Mouse (Mus musculus) ovary, postnatal 36 days (tissue): ENCODE measurements around the gene Zfp365.

Experiments used
- DNase-seq: peaks from one replicate; pipeline ENCODE4 v3.0.0; 2022; ENCODE audit warnings: low spot score, mixed read lengths

The Zfp365 gene

GRCm38 (mm10) chr10:67841596-67841995 lies 70.9 kb downstream of the Zfp365 start:
- no peak for DNase-seq

- DNase-seq, result no peak
Observed at GRCm38 (mm10) chr10:67840735-67841134, 71.7 kb downstream of the Zfp365 start.

GRCm38 (mm10) chr10:67839156-67839555 lies 73.3 kb downstream of the Zfp365 start:
- no peak for DNase-seq

GRCm38 (mm10) chr10:67836426-67836825 lies 76.0 kb downstream of the Zfp365 start:
- no peak for DNase-seq
